Mouse (Mus musculus): Measurements from ENCODE around the gene Ap1m2. TPM values are rescaled to one million over a fixed set of nuclear protein-coding genes. Genes with fewer than 3 reads are reported as not detected.

Ap1m2 gene
- polyA plus RNA-seq, 1 experiment from 2014 or later = 22.3 TPM

DNA sequence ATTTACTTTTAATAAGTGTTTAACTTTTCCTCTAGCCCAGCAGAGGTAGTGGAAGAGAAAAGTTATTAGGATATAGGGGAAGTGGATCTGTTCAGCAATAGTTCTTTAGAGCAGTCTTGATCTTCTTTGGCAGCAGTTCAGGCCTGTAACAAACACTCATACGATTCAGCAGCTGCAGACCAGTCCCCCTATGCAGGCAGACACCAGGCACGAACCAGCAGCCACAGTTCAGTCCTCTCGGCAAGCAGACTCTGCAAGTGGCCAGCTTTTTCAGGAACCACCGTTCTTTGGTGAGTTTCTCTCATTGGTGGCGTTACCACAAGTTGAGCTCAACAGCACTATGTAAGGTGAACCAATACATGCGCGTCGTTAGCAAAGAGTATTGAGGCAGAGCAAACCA lies 24.4 kb upstream of the Ap1m2 start:
- Histone ChIP-seq H3K4me3 (no peak overlapping the region), H3K4me1 (peaks cover 32% of the 10 kb centered on the region), H3K27me3 (no peaks in the 10 kb centered on the region), H3K4me2 (no peak overlapping the region), H3K27ac (no peak overlapping the region), H3K9me3 (no peaks in the 10 kb centered on the region), H3K36me3 (peaks cover 20% of the 10 kb centered on the region), H3K9ac (no peak overlapping the region)
- 87% methylated on average over 8 of the region's 8 CpGs for WGBS
- no peak for ATAC-seq (ENCODE audit: insufficient number of reproducible peaks, insufficient read depth, low FRiP score, low TSS enrichment, low read depth)

DNA sequence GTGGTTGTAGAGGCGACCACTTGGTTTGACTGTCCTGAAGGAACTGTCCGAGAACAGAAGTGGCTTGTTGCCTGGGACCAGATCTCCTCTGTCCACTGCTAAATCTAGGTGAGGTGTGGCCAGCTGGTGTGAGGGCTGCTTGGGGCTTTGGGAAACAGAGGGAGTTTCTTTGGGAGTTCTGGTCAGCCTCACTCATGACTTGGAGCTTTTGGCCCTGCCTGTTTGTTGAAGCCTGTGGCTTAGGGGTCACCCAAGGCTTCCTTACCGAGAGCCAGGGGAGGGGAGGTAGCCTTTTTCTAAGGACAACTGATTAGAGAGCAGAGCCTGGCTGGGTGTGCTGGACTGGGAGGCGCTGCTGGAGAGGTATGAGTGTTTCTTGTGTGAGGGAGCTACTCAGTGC lies 23.3 kb upstream of the Ap1m2 start:
- Histone ChIP-seq H3K9ac (no peak overlapping the region), H3K4me3 (no peak overlapping the region), H3K9me3 (no peaks in the 10 kb centered on the region), H3K27ac (no peak overlapping the region), H3K36me3 (peaks cover 14% of the 10 kb centered on the region), H3K4me2 (no peak overlapping the region), H3K4me1 (peaks cover 32% of the 10 kb centered on the region), H3K27me3 (no peaks in the 10 kb centered on the region)
- no peak for ATAC-seq (ENCODE audit: insufficient number of reproducible peaks, insufficient read depth, low FRiP score, low TSS enrichment, low read depth)
- WGBS = 81% methylated on average over 4 of the region's 4 CpGs

DNA sequence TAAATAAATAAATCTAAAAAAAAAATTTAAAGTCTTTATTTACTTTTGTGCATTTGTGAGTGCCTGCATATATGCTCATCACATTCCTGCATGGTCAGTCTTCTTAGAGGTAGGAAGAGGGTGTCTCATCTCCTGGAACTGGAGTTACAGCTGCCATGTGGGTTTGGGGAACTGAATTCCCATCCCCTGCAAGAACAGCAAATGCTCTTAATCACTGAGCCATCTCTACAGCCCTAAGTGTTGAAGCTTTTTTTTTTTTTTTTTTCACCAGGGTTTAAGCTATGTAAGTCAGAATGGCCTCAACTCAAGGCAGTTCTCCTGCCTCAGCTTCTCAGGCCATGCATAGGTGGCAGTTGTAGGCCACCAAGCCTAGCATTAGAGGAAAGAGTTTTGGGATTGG lies 22.6 kb upstream of the Ap1m2 start:
- peaks cover 9% of the 10 kb centered on the region for H3K36me3 ChIP-seq
- H3K4me2 ChIP-seq = no peak overlapping the region
- H3K4me3 ChIP-seq = no peak overlapping the region
- H3K27ac ChIP-seq = no peak overlapping the region
- H3K27me3 ChIP-seq = no peaks in the 10 kb centered on the region
- H3K4me1 ChIP-seq = peaks cover 32% of the 10 kb centered on the region
- ATAC-seq (ENCODE audit: insufficient number of reproducible peaks, insufficient read depth, low FRiP score, low TSS enrichment, low read depth) = no peak
- no peak overlapping the region for H3K9ac ChIP-seq
- H3K9me3 ChIP-seq = no peaks in the 10 kb centered on the region

- Histone ChIP-seq H3K9me3 (no peaks in the 10 kb centered on the region), H3K36me3 (0 out of 2 replicates have a peak, but pooled peaks cover 4% of the 10 kb centered on the region), H3K27ac (no peak overlapping the region), H3K4me1 (peaks cover 32% of the 10 kb centered on the region), H3K27me3 (no peaks in the 10 kb centered on the region), H3K4me3 (no peak overlapping the region), H3K9ac (0 out of 2 replicates have a peak overlapping the region, but pooled peaks have one; percentile 17), H3K4me2 (no peak overlapping the region)
- no peak for ATAC-seq (ENCODE audit: insufficient number of reproducible peaks, insufficient read depth, low FRiP score, low TSS enrichment, low read depth)
- 76% methylated on average over 1 of the region's 1 CpGs for WGBS
Measured at GRCm38 (mm10) chr9:21333523-21333922, 21.4 kb upstream of the Ap1m2 start.

- peak overlapping the region; percentile 58 for H3K27ac ChIP-seq
- 29% methylated on average over 9 of the region's 9 CpGs for WGBS
Measured at GRCm38 (mm10) chr9:21332161-21333061, 20.3 kb upstream of the Ap1m2 start.

GRCm38 (mm10) chr9:21331365-21332140 lies 19.4 kb upstream of the Ap1m2 start:
- Histone ChIP-seq H3K4me2 (no peak overlapping the region), H3K27me3 (no peaks in the 10 kb centered on the region), H3K9ac (no peak overlapping the region), H3K4me3 (no peak overlapping the region), H3K27ac (peak overlapping the region; percentile 58; the same call in 1 of the 2 replicates), H3K36me3 (peaks cover 6% of the 10 kb centered on the region; the same call in 1 of the 2 replicates), H3K9me3 (no peaks in the 10 kb centered on the region), H3K4me1 (peaks cover 19% of the 10 kb centered on the region)
- WGBS = 91% methylated on average over 12 of the region's 12 CpGs
- no peak for ATAC-seq (ENCODE audit: insufficient number of reproducible peaks, insufficient read depth, low FRiP score, low TSS enrichment, low read depth)

More at GRCm38 (mm10) chr9:21332161-21333061, 20.3 kb upstream of the Ap1m2 start:
- Histone ChIP-seq H3K36me3 (0 out of 2 replicates have a peak, but pooled peaks cover 4% of the 10 kb centered on the region), H3K27me3 (no peaks in the 10 kb centered on the region), H3K9me3 (no peaks in the 10 kb centered on the region), H3K4me2 (peak overlapping the region; percentile 24; the same call in 1 of the 2 replicates), H3K4me3 (no peak overlapping the region), H3K4me1 (peaks cover 25% of the 10 kb centered on the region), H3K9ac (peak overlapping the region; percentile 17; the same call in 1 of the 2 replicates)
- no peak for ATAC-seq (ENCODE audit: insufficient number of reproducible peaks, insufficient read depth, low FRiP score, low TSS enrichment, low read depth)

GRCm38 (mm10) chr9:21329699-21330289 lies 17.7 kb upstream of the Ap1m2 start:
- no peak overlapping the region for H3K27ac ChIP-seq
- H3K9ac ChIP-seq = no peak overlapping the region
- H3K4me2 ChIP-seq = no peak overlapping the region
- H3K9me3 ChIP-seq = no peaks in the 10 kb centered on the region
- peaks cover 13% of the 10 kb centered on the region; the same call in 1 of the 2 replicates for H3K36me3 ChIP-seq
- H3K4me1 ChIP-seq = peaks cover 18% of the 10 kb centered on the region
- ATAC-seq (ENCODE audit: insufficient number of reproducible peaks, insufficient read depth, low FRiP score, low TSS enrichment, low read depth) = no peak
- H3K27me3 ChIP-seq = no peaks in the 10 kb centered on the region
- 93% methylated on average over 10 of the region's 10 CpGs for WGBS
- H3K4me3 ChIP-seq = no peak overlapping the region

DNA sequence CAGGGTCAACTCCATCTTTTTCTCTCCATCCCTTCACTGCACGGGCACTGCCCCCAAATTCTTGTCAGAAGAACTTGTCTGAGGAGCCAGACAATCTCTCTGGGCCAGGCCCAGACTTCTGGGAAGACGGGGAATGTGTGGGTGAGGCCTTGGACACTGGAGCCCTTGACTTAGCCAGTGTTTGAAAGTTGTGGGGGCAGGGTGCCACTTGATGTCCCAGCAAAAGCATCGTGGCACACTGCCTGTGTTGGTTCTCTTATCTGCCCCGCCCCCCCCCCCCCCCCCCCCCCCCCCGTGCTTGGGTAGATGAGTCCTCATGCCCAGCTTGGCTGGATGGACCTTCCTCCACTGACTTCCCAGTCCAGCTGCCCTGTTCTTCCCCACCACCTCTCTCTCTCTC lies 16.9 kb upstream of the Ap1m2 start:
- Histone ChIP-seq H3K27me3 (no peaks in the 10 kb centered on the region), H3K4me3 (no peak overlapping the region), H3K9me3 (no peaks in the 10 kb centered on the region), H3K27ac (no peak overlapping the region), H3K36me3 (peaks cover 16% of the 10 kb centered on the region; the same call in 1 of the 2 replicates), H3K4me2 (no peak overlapping the region), H3K9ac (no peak overlapping the region), H3K4me1 (peaks cover 18% of the 10 kb centered on the region)
- no peak for ATAC-seq (ENCODE audit: insufficient number of reproducible peaks, insufficient read depth, low FRiP score, low TSS enrichment, low read depth)
- 76% methylated on average over 3 of the region's 5 CpGs for WGBS

GRCm38 (mm10) chr9:21328041-21328440 lies 15.9 kb upstream of the Ap1m2 start:
- ATAC-seq (ENCODE audit: insufficient number of reproducible peaks, insufficient read depth, low FRiP score, low TSS enrichment, low read depth) = no peak
- H3K9ac ChIP-seq = no peak overlapping the region
- H3K27me3 ChIP-seq = no peaks in the 10 kb centered on the region
- WGBS = 77% methylated on average over 3 of the region's 3 CpGs
- H3K27ac ChIP-seq = no peak overlapping the region
- peaks cover 14% of the 10 kb centered on the region for H3K4me1 ChIP-seq
- H3K36me3 ChIP-seq = peaks cover 16% of the 10 kb centered on the region; the same call in 1 of the 2 replicates
- no peaks in the 10 kb centered on the region for H3K9me3 ChIP-seq
- no peak overlapping the region for H3K4me3 ChIP-seq
- no peak overlapping the region for H3K4me2 ChIP-seq

GRCm38 (mm10) chr9:21327569-21327968 lies 15.4 kb upstream of the Ap1m2 start:
- H3K27me3 ChIP-seq = no peaks in the 10 kb centered on the region
- 74% methylated on average over 3 of the region's 3 CpGs for WGBS
- H3K27ac ChIP-seq = no peak overlapping the region
- peaks cover 9% of the 10 kb centered on the region for H3K4me1 ChIP-seq
- H3K4me2 ChIP-seq = no peak overlapping the region
- no peak for ATAC-seq (ENCODE audit: insufficient number of reproducible peaks, insufficient read depth, low FRiP score, low TSS enrichment, low read depth)
- H3K36me3 ChIP-seq = peaks cover 16% of the 10 kb centered on the region; the same call in 1 of the 2 replicates
- no peak overlapping the region for H3K4me3 ChIP-seq
- no peak overlapping the region for H3K9ac ChIP-seq
- H3K9me3 ChIP-seq = no peaks in the 10 kb centered on the region

- no peak overlapping the region for H3K4me3 ChIP-seq
- 88% methylated on average over 11 of the region's 11 CpGs for WGBS
Measured at GRCm38 (mm10) chr9:21324269-21324668, 12.1 kb upstream of the Ap1m2 start.

More at GRCm38 (mm10) chr9:21324269-21324668, 12.1 kb upstream of the Ap1m2 start:
- H3K27ac ChIP-seq = no peak overlapping the region
- H3K4me2 ChIP-seq = no peak overlapping the region
- no peak for ATAC-seq (ENCODE audit: insufficient number of reproducible peaks, insufficient read depth, low FRiP score, low TSS enrichment, low read depth)
- H3K4me1 ChIP-seq = peaks cover 17% of the 10 kb centered on the region
- H3K36me3 ChIP-seq = peaks cover 12% of the 10 kb centered on the region; the same call in 1 of the 2 replicates
- no peak overlapping the region for H3K9ac ChIP-seq
- no peaks in the 10 kb centered on the region for H3K9me3 ChIP-seq
- H3K27me3 ChIP-seq = no peaks in the 10 kb centered on the region
